Mouse (Mus musculus) stomach, postnatal 0 days (tissue): ENCODE measurements around the gene Ifna7. TPM values are rescaled to one million over a fixed set of nuclear protein-coding genes. Genes with fewer than 3 reads are reported as not detected.

Source experiments
- ATAC-seq: fragments of 200-750 bp; cut with Nextera tagmentation; 2 replicates; pipeline ENCODE4 v1.8.0; 2017; ENCODE audit not compliant: low FRiP score, low TSS enrichment
- DNase-seq: peaks from one replicate; pipeline ENCODE4 v3.0.0-alpha.2; 2016; ENCODE audit warnings: low spot score
- H3K27ac ChIP-seq: fragments of 300-500 bp; sonication (generic); replicated peaks from 2 replicates; pipeline ENCODE4 v1.5.1; 2014; ENCODE audit warnings: mild to moderate bottlenecking, control low read depth
- H3K27me3 ChIP-seq: fragments of 300-500 bp; sonication (generic); 2 replicates; pipeline ENCODE4 v1.6.1; 2014; ENCODE audit warnings: low read length; ENCODE audit not compliant: control insufficient read depth, insufficient read depth
- H3K36me3 ChIP-seq: fragments of 300-500 bp; sonication (generic); 2 replicates; pipeline ENCODE4 v1.6.1; 2014; ENCODE audit warnings: low read length, mixed read lengths; ENCODE audit not compliant: control insufficient read depth, insufficient read depth
- H3K4me1 ChIP-seq: fragments of 300-500 bp; sonication (generic); replicated peaks from 2 replicates; pipeline ENCODE4 v1.6.1; 2014; ENCODE audit warnings: antibody characterized with exemption; ENCODE audit not compliant: control insufficient read depth, insufficient read depth
- H3K4me2 ChIP-seq: fragments of 300-500 bp; sonication (generic); replicated peaks from 2 replicates; pipeline ENCODE4 v1.6.1; 2014; ENCODE audit warnings: low read depth, mild to moderate bottlenecking, control low read depth, moderate library complexity
- H3K4me3 ChIP-seq: fragments of 300-500 bp; sonication (generic); 2 replicates; pipeline ENCODE4 v1.5.1; 2014; ENCODE audit warnings: low read depth, low read length, control low read depth
- H3K9ac ChIP-seq: fragments of 300-500 bp; sonication (generic); 2 replicates; pipeline ENCODE4 v1.6.1; 2014; ENCODE audit warnings: mild to moderate bottlenecking, low read length, control low read depth, mixed read lengths
- H3K9me3 ChIP-seq: fragments of 300-500 bp; sonication (generic); 2 replicates; pipeline ENCODE4 v1.6.1; 2016; ENCODE audit warnings: low read length; ENCODE audit not compliant: control insufficient read depth
- CTCF ChIP-seq: IDR thresholded peaks from 2 replicates; pipeline ENCODE4 v1.5.1; 2016; ENCODE audit warnings: antibody characterized with exemption, low read depth, mild to moderate bottlenecking, moderate library complexity
- EP300 ChIP-seq: optimal IDR thresholded peaks from 2 replicates; pipeline ENCODE3; 2016; ENCODE audit warnings: antibody characterized with exemption
- WGBS: fragments of 180-500 bp; shearing (Covaris S2); extraction: QIAGEN DNeasy Blood & Tissue Kit; methylation state at CpG from one replicate; pipeline ENCODE4 v1.1.7; 2014; 5-methylcytosine and 5-hydroxymethylcytosine counted together
- polyA plus RNA-seq: library from polyadenylated mRNA; unstranded; fragments of >200 nt; fragmentation: Nextera tagmentation; extraction: Ambion mirVana; gene quantifications from 2 replicates; pipeline ENCODE4 v1.2.1, GENCODE M21; 2015

Ifna7 gene
- polyA plus RNA-seq, 1 experiment from 2014 or later = not detected

- no peak overlapping the region for H3K4me3 ChIP-seq
These were observed 22.8 kb downstream of the Ifna7 start for GRCm38 (mm10) chr4:88838828-88839227.

GRCm38 (mm10) chr4:88840058-88840457 is 24.0 kb downstream of the Ifna7 start:
- no peaks in the 10 kb centered on the region for H3K36me3 ChIP-seq
- TF ChIP-seq EP300 (no peak), CTCF (no peak)
- WGBS = 62% methylated on average over 3 of the region's 3 CpGs
- no peak overlapping the region for H3K4me3 ChIP-seq
- no peaks in the 10 kb centered on the region for H3K4me1 ChIP-seq
- ATAC-seq (no peak), DNase-seq (no peak)
- H3K27ac ChIP-seq = no peak overlapping the region
- H3K9ac ChIP-seq = no peak overlapping the region
- H3K4me2 ChIP-seq = no peak overlapping the region
- H3K27me3 ChIP-seq = no peaks in the 10 kb centered on the region
- H3K9me3 ChIP-seq = no peaks in the 10 kb centered on the region

More at GRCm38 (mm10) chr4:88838828-88839227, 22.8 kb downstream of the Ifna7 start:
- ATAC-seq (no peak), DNase-seq (peak; percentile 20)
- WGBS = 30% methylated on average over 3 of the region's 3 CpGs
- Histone ChIP-seq H3K27me3 (no peaks in the 10 kb centered on the region), H3K9ac (no peak overlapping the region), H3K4me2 (no peak overlapping the region), H3K36me3 (no peaks in the 10 kb centered on the region), H3K4me1 (no peaks in the 10 kb centered on the region), H3K9me3 (no peaks in the 10 kb centered on the region), H3K27ac (no peak overlapping the region)
- TF ChIP-seq EP300 = no peak
- TF ChIP-seq CTCF = peak; percentile 68

GRCm38 (mm10) chr4:88841438-88841911 is 25.4 kb downstream of the Ifna7 start, which contains the start of gene Ifna4:
TSS of gene Ifna4 (plus strand) at chr4:88841861.
- ATAC-seq (no peak), DNase-seq (no peak)
- no peak within 1 kb of the TSS for H3K4me3 ChIP-seq
- H3K4me1 ChIP-seq = no peaks in the 10 kb centered on the region
- H3K9me3 ChIP-seq = no peaks in the 10 kb centered on the region
- H3K36me3 ChIP-seq = no peaks in the 10 kb centered on the region
- no peak within 1 kb of the TSS for H3K9ac ChIP-seq
- TF ChIP-seq EP300 = no peak
- WGBS = 57% methylated on average over 2 of the region's 2 CpGs
- no peak within 1 kb of the TSS for H3K4me2 ChIP-seq
- H3K27ac ChIP-seq = no peak within 1 kb of the TSS
- no peaks in the 10 kb centered on the region for H3K27me3 ChIP-seq

GRCm38 (mm10) chr4:88845334-88845733 is 29.3 kb downstream of the Ifna7 start:
- Histone ChIP-seq H3K4me2 (no peak overlapping the region), H3K27ac (no peak overlapping the region), H3K4me3 (no peak overlapping the region), H3K9ac (no peak overlapping the region), H3K4me1 (no peaks in the 10 kb centered on the region), H3K9me3 (no peaks in the 10 kb centered on the region), H3K27me3 (no peaks in the 10 kb centered on the region), H3K36me3 (no peaks in the 10 kb centered on the region)
- peak; percentile 46 for TF ChIP-seq CTCF
- TF ChIP-seq EP300 = no peak
- WGBS = 47% methylated on average over 2 of the region's 2 CpGs
- DNase-seq = no peak
- ATAC-seq = no peak

- H3K9ac ChIP-seq = no peak within 1 kb of the TSS
- H3K36me3 ChIP-seq = no peaks in the 10 kb centered on the region
- no peaks in the 10 kb centered on the region for H3K27me3 ChIP-seq
- WGBS = 83% methylated on average over 1 of the region's 1 CpGs
- no peaks in the 10 kb centered on the region for H3K4me1 ChIP-seq
- no peak within 1 kb of the TSS for H3K27ac ChIP-seq
- H3K4me2 ChIP-seq = no peak within 1 kb of the TSS
- TF ChIP-seq EP300 = no peak
- TF ChIP-seq CTCF = no peak
- DNase-seq = no peak
- no peak for ATAC-seq
- H3K9me3 ChIP-seq = no peaks in the 10 kb centered on the region
- H3K4me3 ChIP-seq = no peak within 1 kb of the TSS
These were observed 33.7 kb downstream of the Ifna7 start, which contains the start of gene Ifna1 for GRCm38 (mm10) chr4:88849698-88850097. TSS of gene Ifna1 (plus strand) at chr4:88850087.

- H3K27ac ChIP-seq = no peak overlapping the region
- DNase-seq (no peak), ATAC-seq (no peak)
- 64% methylated on average over 4 of the region's 4 CpGs for WGBS
- H3K4me3 ChIP-seq = no peak overlapping the region
- no peak overlapping the region for H3K9ac ChIP-seq
- H3K4me2 ChIP-seq = no peak overlapping the region
- no peaks in the 10 kb centered on the region for H3K36me3 ChIP-seq
- no peaks in the 10 kb centered on the region for H3K27me3 ChIP-seq
- H3K9me3 ChIP-seq = no peaks in the 10 kb centered on the region
- TF ChIP-seq EP300 (no peak), CTCF (no peak)
- H3K4me1 ChIP-seq = no peaks in the 10 kb centered on the region
These were observed 35.2 kb downstream of the Ifna7 start for GRCm38 (mm10) chr4:88851026-88851763.
